Mouse (Mus musculus) frontal cortex, adult (tissue): ENCODE data around the gene Gm38655.
A peak's percentile ranks its signal among the peaks of the same experiment; 100 is the strongest.

ENCODE experiments used
- ATAC-seq: cut with Nextera tagmentation; 2 replicates; pipeline ENCODE4 v1.9.2; 2017; ENCODE audit warnings: mild to moderate bottlenecking, moderate library complexity, mixed read lengths; ENCODE audit not compliant: low TSS enrichment

The Gm38655 gene

DNA sequence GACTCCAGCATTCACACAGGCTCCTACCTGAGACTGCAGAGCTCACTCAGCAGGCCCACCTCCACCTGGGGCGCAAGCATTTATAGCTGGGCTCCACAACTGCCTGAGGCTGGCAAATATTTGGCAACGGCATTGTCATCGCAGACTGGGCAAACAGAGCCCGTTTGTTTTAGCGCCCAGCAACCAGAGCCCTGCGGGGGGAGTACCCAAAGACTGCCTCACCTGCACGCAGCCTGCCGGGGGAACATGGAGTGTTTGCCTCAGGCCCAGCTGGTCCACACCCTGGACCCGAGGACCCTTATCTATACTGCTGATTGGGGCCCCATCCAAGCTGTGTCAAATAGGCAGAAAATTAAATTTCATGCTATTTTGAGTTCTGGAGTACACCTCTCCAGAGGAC is at the start of gene Gm38655:
Gene Gm38655 (minus strand): TSS at position 61 of the 400 bp plus-strand sequence.
- no peak for ATAC-seq

GRCm38 (mm10) chr17:25224586-25225222 is 49.4 kb upstream of the Gm38655 start:
- ATAC-seq, result no peak

DNA sequence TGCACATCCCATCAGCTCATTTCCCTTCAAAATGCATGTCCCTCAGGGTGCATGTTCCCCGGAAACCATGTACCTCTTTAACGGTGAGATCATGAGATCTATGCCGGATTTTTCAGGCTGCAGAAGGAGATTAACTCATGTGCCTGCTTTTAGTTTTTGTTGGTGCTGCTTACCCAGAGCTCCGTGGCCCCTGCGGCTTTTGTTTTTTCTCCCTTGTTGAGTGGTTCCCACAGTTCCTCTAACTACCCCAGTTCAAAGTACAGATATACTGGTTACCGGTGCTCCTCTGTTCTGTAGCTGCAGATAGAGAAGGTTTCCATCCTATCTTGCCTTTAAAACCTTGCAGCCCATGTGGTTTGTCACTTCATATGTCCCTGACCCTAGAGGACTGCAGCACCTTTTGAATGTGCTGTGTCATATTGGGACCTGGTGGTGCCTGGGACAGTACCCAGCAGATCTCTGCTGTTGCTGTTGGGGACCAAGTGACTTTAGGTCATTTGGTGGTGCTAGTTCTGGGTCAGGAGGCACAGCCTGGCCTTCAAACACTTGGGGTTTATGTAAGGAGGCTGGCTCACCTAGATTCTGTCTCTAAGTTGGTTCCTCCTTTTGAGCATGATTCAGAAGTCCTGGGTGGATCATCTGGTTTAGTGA is 47.8 kb upstream of the Gm38655 start:
- ATAC-seq, result peak; percentile 36; the same call in 1 of the 2 replicates

DNA sequence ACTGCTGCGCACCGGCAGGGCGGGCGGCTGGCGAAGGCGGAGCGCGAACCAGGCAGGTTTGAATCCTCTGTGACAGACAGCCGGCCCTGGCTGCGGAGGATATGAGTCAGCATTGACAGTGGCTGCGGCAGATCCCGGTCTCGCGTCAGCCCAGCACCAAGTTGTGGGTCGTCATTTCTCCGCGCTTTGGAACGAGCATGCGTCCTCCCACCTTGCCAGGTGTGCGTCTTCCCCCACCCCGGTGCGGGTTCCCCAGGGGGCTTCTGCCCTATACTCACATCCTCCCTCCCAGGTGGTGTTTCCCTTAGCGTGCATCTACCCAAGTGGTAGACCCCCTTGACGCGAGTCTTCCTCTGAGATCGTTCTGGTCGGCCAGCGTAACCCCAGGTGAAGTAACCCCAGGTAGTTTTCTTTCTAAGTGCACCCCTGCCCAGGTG is 47.3 kb upstream of the Gm38655 start:
- ATAC-seq, result peak; percentile 83

DNA sequence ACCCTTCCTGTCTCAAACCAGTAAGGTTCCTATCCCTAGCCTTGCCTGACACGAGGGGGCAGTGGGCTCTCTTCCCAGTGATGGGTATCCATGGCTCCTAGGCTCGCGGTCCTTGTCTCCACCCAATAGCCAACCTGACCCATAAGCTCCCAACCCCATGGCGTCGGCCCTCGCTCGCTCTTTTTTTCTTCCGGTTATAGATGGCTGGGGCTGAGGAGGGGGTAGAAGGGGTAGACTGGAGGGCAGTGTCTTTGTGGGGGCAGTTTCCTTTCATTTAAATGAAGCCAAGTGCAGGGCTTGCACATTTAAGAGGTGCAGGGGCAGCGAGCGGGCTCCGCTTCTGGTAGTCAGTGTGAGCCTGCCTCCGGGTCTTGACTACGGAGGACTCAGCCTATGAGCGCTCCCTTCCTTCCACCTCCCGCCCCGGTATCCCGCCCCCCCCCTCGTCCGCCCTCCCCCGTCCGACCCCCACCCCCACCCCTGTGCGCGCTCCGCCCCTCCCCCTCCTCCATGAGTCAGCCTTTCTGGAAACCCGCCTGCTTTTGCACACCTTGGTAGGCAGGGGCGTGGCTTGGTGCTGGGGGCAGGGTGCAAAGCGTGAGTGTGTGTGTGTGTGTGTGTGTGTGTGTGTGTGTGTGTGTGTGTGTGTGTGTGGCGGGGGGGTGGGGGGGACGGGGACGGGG is 46.7 kb upstream of the Gm38655 start:
- no peak for ATAC-seq

GRCm38 (mm10) chr17:25220746-25221145 is 45.5 kb upstream of the Gm38655 start:
- ATAC-seq, result no peak

GRCm38 (mm10) chr17:25219492-25220295 is 44.4 kb upstream of the Gm38655 start:
- no peak for ATAC-seq

DNA sequence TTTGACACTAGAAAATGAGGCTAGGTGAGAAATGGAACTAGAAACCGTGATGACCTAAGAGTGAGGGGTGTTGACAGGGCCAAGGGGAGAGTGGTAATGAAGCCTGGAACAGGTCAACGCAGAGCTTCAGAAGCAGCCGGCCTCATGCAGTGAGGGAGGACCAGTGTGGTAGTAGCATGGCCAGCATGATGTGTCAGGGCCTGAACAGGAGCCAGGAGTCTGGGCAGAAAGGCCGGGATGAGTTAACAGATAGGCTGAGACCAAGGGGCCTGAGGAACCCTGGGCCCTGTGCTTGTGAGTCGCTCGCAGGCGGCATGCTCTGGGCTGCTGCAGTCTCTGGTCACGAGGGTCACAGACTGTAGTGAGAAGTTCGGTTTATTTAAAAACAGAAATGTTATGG is 43.7 kb upstream of the Gm38655 start:
- ATAC-seq, result no peak

- no peak for ATAC-seq
These were observed 40.2 kb upstream of the Gm38655 start for GRCm38 (mm10) chr17:25215431-25215830.

GRCm38 (mm10) chr17:25211705-25212104 is 36.4 kb upstream of the Gm38655 start:
- ATAC-seq, result peak; percentile 90; the same call in 1 of the 2 replicates

- peak; percentile 27; the same call in 1 of the 2 replicates for ATAC-seq
These were observed 35.6 kb upstream of the Gm38655 start for GRCm38 (mm10) chr17:25210680-25211466.

- ATAC-seq, result no peak
These were observed 34.7 kb upstream of the Gm38655 start for GRCm38 (mm10) chr17:25210006-25210405.

GRCm38 (mm10) chr17:25202401-25202800 is 27.1 kb upstream of the Gm38655 start:
- ATAC-seq, result no peak

GRCm38 (mm10) chr17:25189091-25189490 is 13.8 kb upstream of the Gm38655 start:
- no peak for ATAC-seq

- no peak for ATAC-seq
These were observed 13.1 kb upstream of the Gm38655 start, which contains the start of gene Unkl for GRCm38 (mm10) chr17:25188150-25189031. Unkl (plus strand) TSS chr17:25188397.

- no peak for ATAC-seq
These were observed 12.5 kb upstream of the Gm38655 start for GRCm38 (mm10) chr17:25187784-25188149.

GRCm38 (mm10) chr17:25184961-25185360 is 9.7 kb upstream of the Gm38655 start:
- 0 out of 2 replicates have a peak, but pooled peaks have one; percentile 3 for ATAC-seq

GRCm38 (mm10) chr17:25184129-25184691 is 8.9 kb upstream of the Gm38655 start, which contains the start of gene BC003965:
BC003965 (plus strand) TSS chr17:25184554.
- peak; percentile 92 for ATAC-seq

- ATAC-seq, result no peak
These were observed 8.0 kb upstream of the Gm38655 start for GRCm38 (mm10) chr17:25183232-25183631.

DNA sequence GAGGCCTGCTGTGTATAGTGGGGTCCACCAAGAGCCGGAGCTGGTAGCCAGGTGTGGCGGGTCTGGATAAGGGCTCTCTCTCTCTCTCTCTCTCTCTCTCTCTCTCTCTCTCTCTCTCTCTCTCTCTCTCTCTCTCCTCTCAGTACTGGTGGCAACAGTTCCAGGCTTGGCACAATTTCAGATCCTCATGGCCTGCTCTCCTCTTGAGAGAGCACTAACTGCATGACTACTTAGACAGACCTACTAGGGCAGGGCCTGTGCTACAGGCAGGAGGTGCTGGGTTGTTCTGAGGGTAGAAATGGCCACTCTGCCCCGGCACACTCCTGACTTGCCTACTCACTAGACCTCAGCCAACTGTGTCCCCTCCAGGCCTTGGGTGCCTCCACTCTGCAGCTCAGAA is 2.7 kb downstream of the Gm38655 start:
- no peak for ATAC-seq
